Mouse (Mus musculus): ENCODE results near the gene Kif19a. TPM values are rescaled to one million over a fixed set of nuclear protein-coding genes. Genes with fewer than 3 reads are reported as not detected.

Kif19a gene
- polyA plus RNA-seq, 1 experiment from 2014 or later, result 0.53 TPM

- Histone ChIP-seq H3K36me3 (ENCODE audit: control insufficient read depth, insufficient read depth, low read length) (no peaks in the 10 kb centered on the region), H3K4me3 (replicated peaks; ENCODE audit: low read length) (no peak overlapping the region), H3K27ac (ENCODE audit: low read length) (peak overlapping the region; percentile 70), H3K4me2 (ENCODE audit: low read depth, low read length) (no peak overlapping the region), H3K27me3 (ENCODE audit: control insufficient read depth, insufficient read depth, low read length) (no peaks in the 10 kb centered on the region), H3K4me1 (ENCODE audit: control insufficient read depth, insufficient read depth, low read length) (no peaks in the 10 kb centered on the region; the same call in 1 of the 2 replicates), H3K9me3 (replicated peaks; ENCODE audit: control insufficient read depth, low read length) (no peaks in the 10 kb centered on the region), H3K9ac (ENCODE audit: low read length) (no peak overlapping the region)
- peak; percentile 53; the same call in 1 of the 2 replicates for ATAC-seq (ENCODE audit: insufficient read depth, low FRiP score)
- WGBS, result 41% methylated on average over 12 of the region's 12 CpGs
These were observed 17.5 kb upstream of the Kif19a start for GRCm38 (mm10) chr11:114747564-114748138.

GRCm38 (mm10) chr11:114769911-114770310 is 4.7 kb downstream of the Kif19a start:
- no peak for ATAC-seq (ENCODE audit: insufficient read depth, low FRiP score)
- Histone ChIP-seq H3K36me3 (ENCODE audit: control insufficient read depth, insufficient read depth, low read length) (no peaks in the 10 kb centered on the region), H3K4me1 (ENCODE audit: control insufficient read depth, insufficient read depth, low read length) (peaks cover 10% of the 10 kb centered on the region; the same call in 1 of the 2 replicates), H3K9ac (ENCODE audit: low read length) (no peak overlapping the region), H3K4me3 (replicated peaks; ENCODE audit: low read length) (no peak overlapping the region), H3K27me3 (ENCODE audit: control insufficient read depth, insufficient read depth, low read length) (peaks cover 3% of the 10 kb centered on the region; the same call in 1 of the 2 replicates), H3K27ac (ENCODE audit: low read length) (no peak overlapping the region), H3K9me3 (replicated peaks; ENCODE audit: control insufficient read depth, low read length) (no peaks in the 10 kb centered on the region), H3K4me2 (ENCODE audit: low read depth, low read length) (no peak overlapping the region)
- 36% methylated on average over 6 of the region's 6 CpGs for whole genome bisulfite sequencing

- WGBS, result 63% methylated on average over 2 of the region's 2 CpGs
These were observed 6.7 kb downstream of the Kif19a start for GRCm38 (mm10) chr11:114771896-114772295.

GRCm38 (mm10) chr11:114780076-114780475 is 14.9 kb downstream of the Kif19a start:
- ATAC-seq (ENCODE audit: insufficient read depth, low FRiP score), result no peak
- no peak overlapping the region for H3K27ac ChIP-seq (ENCODE audit: low read length)
- no peaks in the 10 kb centered on the region for H3K4me1 ChIP-seq (ENCODE audit: control insufficient read depth, insufficient read depth, low read length)
- WGBS, result 38% methylated on average over 9 of the region's 9 CpGs
- no peaks in the 10 kb centered on the region for H3K9me3 ChIP-seq (replicated peaks; ENCODE audit: control insufficient read depth, low read length)
- H3K4me3 ChIP-seq (replicated peaks; ENCODE audit: low read length), result no peak overlapping the region
- H3K9ac ChIP-seq (ENCODE audit: low read length), result no peak overlapping the region
- H3K4me2 ChIP-seq (ENCODE audit: low read depth, low read length), result no peak overlapping the region
- H3K27me3 ChIP-seq (ENCODE audit: control insufficient read depth, insufficient read depth, low read length), result peaks cover 3% of the 10 kb centered on the region; the same call in 1 of the 2 replicates
- H3K36me3 ChIP-seq (ENCODE audit: control insufficient read depth, insufficient read depth, low read length), result no peaks in the 10 kb centered on the region

More at GRCm38 (mm10) chr11:114771896-114772295, 6.7 kb downstream of the Kif19a start:
- no peaks in the 10 kb centered on the region for H3K9me3 ChIP-seq (replicated peaks; ENCODE audit: control insufficient read depth, low read length)
- H3K4me2 ChIP-seq (ENCODE audit: low read depth, low read length), result no peak overlapping the region
- no peaks in the 10 kb centered on the region for H3K36me3 ChIP-seq (ENCODE audit: control insufficient read depth, insufficient read depth, low read length)
- no peak for ATAC-seq (ENCODE audit: insufficient read depth, low FRiP score)
- no peak overlapping the region for H3K27ac ChIP-seq (ENCODE audit: low read length)
- no peak overlapping the region for H3K9ac ChIP-seq (ENCODE audit: low read length)
- H3K4me3 ChIP-seq (replicated peaks; ENCODE audit: low read length), result no peak overlapping the region
- no peaks in the 10 kb centered on the region for H3K27me3 ChIP-seq (ENCODE audit: control insufficient read depth, insufficient read depth, low read length)
- H3K4me1 ChIP-seq (ENCODE audit: control insufficient read depth, insufficient read depth, low read length), result 0 out of 2 replicates have a peak, but pooled peaks cover 4% of the 10 kb centered on the region

- H3K4me2 ChIP-seq (ENCODE audit: low read depth, low read length), result peak overlapping the region; percentile 46
- 44% methylated on average over 10 of the region's 10 CpGs for WGBS
- no peak overlapping the region for H3K27ac ChIP-seq (ENCODE audit: low read length)
- H3K4me3 ChIP-seq (replicated peaks; ENCODE audit: low read length), result peak overlapping the region; percentile 28
- H3K27me3 ChIP-seq (ENCODE audit: control insufficient read depth, insufficient read depth, low read length), result peaks cover 54% of the 10 kb centered on the region
- no peaks in the 10 kb centered on the region for H3K36me3 ChIP-seq (ENCODE audit: control insufficient read depth, insufficient read depth, low read length)
- no peaks in the 10 kb centered on the region for H3K9me3 ChIP-seq (replicated peaks; ENCODE audit: control insufficient read depth, low read length)
- no peak overlapping the region for H3K9ac ChIP-seq (ENCODE audit: low read length)
- H3K4me1 ChIP-seq (ENCODE audit: control insufficient read depth, insufficient read depth, low read length), result peaks cover 5% of the 10 kb centered on the region; the same call in 1 of the 2 replicates
- ATAC-seq (ENCODE audit: insufficient read depth, low FRiP score), result no peak
These were observed 20.7 kb downstream of the Kif19a start for GRCm38 (mm10) chr11:114785892-114786291.

GRCm38 (mm10) chr11:114786326-114786725 is 21.1 kb downstream of the Kif19a start:
- H3K27me3 ChIP-seq (ENCODE audit: control insufficient read depth, insufficient read depth, low read length), result peaks cover 59% of the 10 kb centered on the region

GRCm38 (mm10) chr11:114787611-114788010 is 22.4 kb downstream of the Kif19a start:
- no peak for ATAC-seq (ENCODE audit: insufficient read depth, low FRiP score)
- no peak overlapping the region for H3K27ac ChIP-seq (ENCODE audit: low read length)
- WGBS, result 78% methylated on average over 3 of the region's 3 CpGs
- H3K4me2 ChIP-seq (ENCODE audit: low read depth, low read length), result no peak overlapping the region
- H3K27me3 ChIP-seq (ENCODE audit: control insufficient read depth, insufficient read depth, low read length), result peaks cover 72% of the 10 kb centered on the region
- no peak overlapping the region for H3K9ac ChIP-seq (ENCODE audit: low read length)
- H3K4me3 ChIP-seq (replicated peaks; ENCODE audit: low read length), result no peak overlapping the region
- H3K36me3 ChIP-seq (ENCODE audit: control insufficient read depth, insufficient read depth, low read length), result no peaks in the 10 kb centered on the region
- H3K4me1 ChIP-seq (ENCODE audit: control insufficient read depth, insufficient read depth, low read length), result peaks cover 15% of the 10 kb centered on the region
- no peaks in the 10 kb centered on the region for H3K9me3 ChIP-seq (replicated peaks; ENCODE audit: control insufficient read depth, low read length)

More at GRCm38 (mm10) chr11:114786326-114786725, 21.1 kb downstream of the Kif19a start:
- no peaks in the 10 kb centered on the region for H3K9me3 ChIP-seq (replicated peaks; ENCODE audit: control insufficient read depth, low read length)
- no peaks in the 10 kb centered on the region for H3K36me3 ChIP-seq (ENCODE audit: control insufficient read depth, insufficient read depth, low read length)
- no peak overlapping the region for H3K27ac ChIP-seq (ENCODE audit: low read length)
- peak overlapping the region; percentile 28 for H3K4me3 ChIP-seq (replicated peaks; ENCODE audit: low read length)
- H3K4me2 ChIP-seq (ENCODE audit: low read depth, low read length), result peak overlapping the region; percentile 46
- 0 out of 2 replicates have a peak overlapping the region, but pooled peaks have one; percentile 11 for H3K9ac ChIP-seq (ENCODE audit: low read length)
- ATAC-seq (ENCODE audit: insufficient read depth, low FRiP score), result no peak
- WGBS, result 1% methylated on average over 43 of the region's 43 CpGs
- H3K4me1 ChIP-seq (ENCODE audit: control insufficient read depth, insufficient read depth, low read length), result peaks cover 5% of the 10 kb centered on the region

- H3K27ac ChIP-seq (ENCODE audit: low read length), result no peak overlapping the region
- H3K27me3 ChIP-seq (ENCODE audit: control insufficient read depth, insufficient read depth, low read length), result peaks cover 83% of the 10 kb centered on the region
- H3K4me2 ChIP-seq (ENCODE audit: low read depth, low read length), result no peak overlapping the region
- H3K9me3 ChIP-seq (replicated peaks; ENCODE audit: control insufficient read depth, low read length), result no peaks in the 10 kb centered on the region
- H3K36me3 ChIP-seq (ENCODE audit: control insufficient read depth, insufficient read depth, low read length), result no peaks in the 10 kb centered on the region
- H3K9ac ChIP-seq (ENCODE audit: low read length), result no peak overlapping the region
- H3K4me3 ChIP-seq (replicated peaks; ENCODE audit: low read length), result no peak overlapping the region
- H3K4me1 ChIP-seq (ENCODE audit: control insufficient read depth, insufficient read depth, low read length), result peaks cover 15% of the 10 kb centered on the region
- peak; percentile 44; the same call in 1 of the 2 replicates for ATAC-seq (ENCODE audit: insufficient read depth, low FRiP score)
- 8% methylated on average over 30 of the region's 30 CpGs for WGBS
These were observed 24.0 kb downstream of the Kif19a start for GRCm38 (mm10) chr11:114789061-114789714.

GRCm38 (mm10) chr11:114789716-114790115 is 24.5 kb downstream of the Kif19a start:
- Histone ChIP-seq H3K36me3 (ENCODE audit: control insufficient read depth, insufficient read depth, low read length) (no peaks in the 10 kb centered on the region), H3K27me3 (ENCODE audit: control insufficient read depth, insufficient read depth, low read length) (peaks cover 83% of the 10 kb centered on the region)
- 58% methylated on average over 9 of the region's 9 CpGs for WGBS

More at GRCm38 (mm10) chr11:114789716-114790115, 24.5 kb downstream of the Kif19a start:
- ATAC-seq (ENCODE audit: insufficient read depth, low FRiP score), result no peak
- Histone ChIP-seq H3K4me3 (replicated peaks; ENCODE audit: low read length) (no peak overlapping the region), H3K27ac (ENCODE audit: low read length) (no peak overlapping the region), H3K9ac (ENCODE audit: low read length) (no peak overlapping the region), H3K4me1 (ENCODE audit: control insufficient read depth, insufficient read depth, low read length) (peaks cover 16% of the 10 kb centered on the region), H3K9me3 (replicated peaks; ENCODE audit: control insufficient read depth, low read length) (no peaks in the 10 kb centered on the region), H3K4me2 (ENCODE audit: low read depth, low read length) (no peak overlapping the region)

Measured in stomach, embryonic 16.5 days (tissue).